Comparison of ENCODE assay signal across 27 mouse cellular contexts in genomic region chr11:98685642-98686041, GRCm38 (mm10). TPM values are rescaled to one million over a fixed set of nuclear protein-coding genes. Genes with fewer than 3 reads are reported as not detected.
DNase-seq lines count a peak whose midpoint lies in the region; ATAC-seq and TF ChIP-seq lines count a peak whose summit lies in the region.
"Had no signal": no experiment of that assay in that cellular context is flagged by ENCODE, and none has a peak within 500 bp of the region (broad histone marks: within the 10 kb centered on the region; RNA-seq: fewer than 3 reads in every experiment).

No protein-coding gene starts in this region.

- no peak for TF ChIP-seq CTCF in kidney, postnatal 0 days (IDR thresholded peaks at IDR 0.05; ENCODE audit: low read depth)

- no peak overlapping the region for H3K27ac ChIP-seq in kidney, embryonic 14.5 days (ENCODE audit: low read depth, low read length)
- peak overlapping the region; percentile 38; the same call in 1 of the 2 replicates for H3K27ac ChIP-seq in kidney, postnatal 0 days
- peak overlapping the region; percentile 18; the same call in 1 of the 2 replicates for H3K27ac ChIP-seq in liver, embryonic 13.5 days
- no peak overlapping the region for H3K27ac ChIP-seq in liver, embryonic 12.5 days
- H3K27ac ChIP-seq: embryonic facial prominence, embryonic 12.5 days; embryonic facial prominence, embryonic 15.5 days; gastrocnemius, adult 2 months; hindbrain, embryonic 12.5 days had no signal

- H3K27me3 ChIP-seq in kidney, embryonic 14.5 days (ENCODE audit: control insufficient read depth, insufficient read depth, low read length), result no peaks in the 10 kb centered on the region
- H3K27me3 ChIP-seq in kidney, postnatal 0 days (ENCODE audit: insufficient read depth, low read length), result no peaks in the 10 kb centered on the region
- H3K27me3 ChIP-seq in liver, embryonic 13.5 days, result no peaks in the 10 kb centered on the region
- no peaks in the 10 kb centered on the region for H3K27me3 ChIP-seq in liver, embryonic 12.5 days (replicated peaks)
- H3K27me3 ChIP-seq: embryonic facial prominence, embryonic 12.5 days; embryonic facial prominence, embryonic 15.5 days; hindbrain, embryonic 12.5 days had no signal

- H3K4me2 ChIP-seq in kidney, embryonic 14.5 days (replicated peaks; ENCODE audit: low read depth, low read length), result no peak overlapping the region; the same call in 1 of the 2 replicates
- H3K4me2 ChIP-seq in kidney, postnatal 0 days (ENCODE audit: low read length), result no peak overlapping the region
- no peak overlapping the region for H3K4me2 ChIP-seq in liver, embryonic 13.5 days
- H3K4me2 ChIP-seq in liver, embryonic 12.5 days, result no peak overlapping the region
- H3K4me2 ChIP-seq: embryonic facial prominence, embryonic 12.5 days; embryonic facial prominence, embryonic 15.5 days; heart, embryonic 11.5 days; hindbrain, embryonic 12.5 days had no signal

- no peak for ATAC-seq in kidney, embryonic 14.5 days (ENCODE audit: low FRiP score, low TSS enrichment)
- no peak for ATAC-seq in kidney, postnatal 0 days (replicated peaks; ENCODE audit: low FRiP score, low read depth)
- no peak for ATAC-seq in liver, embryonic 13.5 days (ENCODE audit: low read depth)
- ATAC-seq in liver, embryonic 12.5 days, result no peak
- ATAC-seq: activated CD4-positive, CD25-positive, alpha-beta regulatory T cell, adult 4 months; forebrain, embryonic 14.5 days; forebrain, postnatal 0 days had no signal

- H3K36me3 ChIP-seq in kidney, embryonic 14.5 days (ENCODE audit: control insufficient read depth, insufficient read depth, low read length), result peaks cover 50% of the 10 kb centered on the region
- H3K36me3 ChIP-seq in kidney, postnatal 0 days (ENCODE audit: insufficient read depth, low read length), result peaks cover 42% of the 10 kb centered on the region
- H3K36me3 ChIP-seq in liver, embryonic 13.5 days, result peaks cover 58% of the 10 kb centered on the region
- H3K36me3 ChIP-seq in liver, embryonic 12.5 days, result peaks cover 62% of the 10 kb centered on the region

- H3K4me3 ChIP-seq in kidney, embryonic 14.5 days (ENCODE audit: low read length), result no peak overlapping the region
- no peak overlapping the region for H3K4me3 ChIP-seq in kidney, postnatal 0 days (replicated peaks; ENCODE audit: low read depth, low read length)
- no peak overlapping the region for H3K4me3 ChIP-seq in liver, embryonic 13.5 days (replicated peaks)
- H3K4me3 ChIP-seq in liver, embryonic 12.5 days, result no peak overlapping the region
- H3K4me3 ChIP-seq: embryonic facial prominence, embryonic 12.5 days; embryonic facial prominence, embryonic 15.5 days; gastrocnemius, adult 2 months; hindbrain, embryonic 12.5 days had no signal

- peak; percentile 13 for DNase-seq in cerebellum, adult 9-10 months
- no peak for DNase-seq in cerebellum, adult 11-12 months
- peak; percentile 67 for DNase-seq in kidney, adult 9 months
- no peak for DNase-seq in kidney, postnatal 0 days (ENCODE audit: low spot score)
- DNase-seq in kidney, adult 8-10 months, result no peak
- DNase-seq in liver, embryonic 13.5 days, result no peak
- DNase-seq: adrenal gland, adult 8-10 months; adrenal gland, postnatal 25 days; cerebellum, adult 18-20 months; cerebellum, adult 9-11 months; forebrain, postnatal 0 days; gastrocnemius, adult 2 months; gastrocnemius, postnatal 14 days; heart, adult 11 months had no signal

- no peak overlapping the region for H3K9ac ChIP-seq in kidney, embryonic 14.5 days (ENCODE audit: low read depth, low read length)
- H3K9ac ChIP-seq in kidney, postnatal 0 days (ENCODE audit: low read depth, low read length), result no peak overlapping the region
- H3K9ac ChIP-seq in liver, embryonic 13.5 days, result no peak overlapping the region
- H3K9ac ChIP-seq in liver, embryonic 12.5 days, result no peak overlapping the region
- H3K9ac ChIP-seq: embryonic facial prominence, embryonic 12.5 days; embryonic facial prominence, embryonic 15.5 days; forebrain, postnatal 0 days; hindbrain, embryonic 12.5 days had no signal

- H3K4me1 ChIP-seq in kidney, embryonic 14.5 days (ENCODE audit: control insufficient read depth, insufficient read depth, low read length), result peaks cover 5% of the 10 kb centered on the region; the same call in 1 of the 2 replicates
- 0 out of 2 replicates have a peak, but pooled peaks cover 3% of the 10 kb centered on the region for H3K4me1 ChIP-seq in kidney, postnatal 0 days (replicated peaks; ENCODE audit: insufficient read depth, low read length)
- H3K4me1 ChIP-seq in liver, embryonic 13.5 days (replicated peaks), result peaks cover 41% of the 10 kb centered on the region
- H3K4me1 ChIP-seq in liver, embryonic 12.5 days, result peaks cover 25% of the 10 kb centered on the region

- WGBS in kidney, embryonic 14.5 days, result 90% methylated on average over 9 of the region's 9 CpGs
- WGBS in kidney, postnatal 0 days, result 88% methylated on average over 9 of the region's 9 CpGs
- 86% methylated on average over 9 of the region's 9 CpGs for WGBS in liver, embryonic 13.5 days (ENCODE audit: insufficient replicate concordance)
- 89% methylated on average over 9 of the region's 9 CpGs for WGBS in liver, embryonic 12.5 days (ENCODE audit: insufficient replicate concordance)

- H3K9me3 ChIP-seq in kidney, embryonic 14.5 days (ENCODE audit: control insufficient read depth, low read length), result no peaks in the 10 kb centered on the region
- no peaks in the 10 kb centered on the region for H3K9me3 ChIP-seq in kidney, postnatal 0 days (replicated peaks; ENCODE audit: low read length)
- H3K9me3 ChIP-seq in liver, embryonic 13.5 days (replicated peaks), result no peaks in the 10 kb centered on the region
- no peaks in the 10 kb centered on the region for H3K9me3 ChIP-seq in liver, embryonic 12.5 days (replicated peaks)
- H3K9me3 ChIP-seq: embryonic facial prominence, embryonic 12.5 days; embryonic facial prominence, embryonic 15.5 days; hindbrain, embryonic 12.5 days had no signal

RNA-seq across cellular contexts. Expression of gene Psmd3, which starts 3.3 kb away (rescaled TPM):
- 181 and 187 TPM in 2 replicates for polyA plus RNA-seq in kidney, embryonic 14.5 days (2014; fragmentation: Nextera tagmentation; extraction: Ambion mirVana)
- 234 and 259 TPM in 2 replicates for polyA plus RNA-seq in kidney, postnatal 0 days (2015; fragmentation: Nextera tagmentation; extraction: Ambion mirVana)
- 143 and 151 TPM in 2 replicates for polyA plus RNA-seq in liver, embryonic 13.5 days (2015; fragmentation: Nextera tagmentation; extraction: Ambion mirVana)
- polyA plus RNA-seq in liver, embryonic 12.5 days (2016; fragmentation: Nextera tagmentation; extraction: Ambion mirVana), result 201 and 202 TPM in 2 replicates

RNA-seq across cellular contexts. Expression of gene Csf3, which starts 15.4 kb away (rescaled TPM):
- polyA plus RNA-seq in kidney, embryonic 14.5 days (2014; fragmentation: Nextera tagmentation; extraction: Ambion mirVana), result not detected in 2 replicates
- polyA plus RNA-seq in kidney, postnatal 0 days (2015; fragmentation: Nextera tagmentation; extraction: Ambion mirVana), result 0.13 and 0.19 TPM in 2 replicates
- not detected in 2 replicates for polyA plus RNA-seq in liver, embryonic 13.5 days (2015; fragmentation: Nextera tagmentation; extraction: Ambion mirVana)
- polyA plus RNA-seq in liver, embryonic 12.5 days (2016; fragmentation: Nextera tagmentation; extraction: Ambion mirVana), result not detected in 2 replicates
- polyA plus RNA-seq: activated CD4-positive, CD25-positive, alpha-beta regulatory T cell, adult 4 months; brain, embryonic 14.5 days; embryonic facial prominence, embryonic 12.5 days; forebrain, embryonic 11.5 days; forebrain, embryonic 14.5 days; forebrain, postnatal 0 days; frontal cortex, adult 2 months; heart, embryonic 11.5 days; heart, embryonic 14.5 days; heart, postnatal 0 days; hindbrain, embryonic 12.5 days had no signal

RNA-seq across cellular contexts. Expression of gene Gsdma, which starts 21.5 kb away (rescaled TPM):
- 0.16 TPM in 1 of 2 replicates, not detected in the other for polyA plus RNA-seq in kidney, embryonic 14.5 days (2014; fragmentation: Nextera tagmentation; extraction: Ambion mirVana)
- polyA plus RNA-seq in kidney, postnatal 0 days (2015; fragmentation: Nextera tagmentation; extraction: Ambion mirVana), result 0.21 TPM in 1 of 2 replicates, not detected in the other
- not detected in 2 replicates for polyA plus RNA-seq in liver, embryonic 13.5 days (2015; fragmentation: Nextera tagmentation; extraction: Ambion mirVana)
- not detected in 2 replicates for polyA plus RNA-seq in liver, embryonic 12.5 days (2016; fragmentation: Nextera tagmentation; extraction: Ambion mirVana)
- polyA plus RNA-seq: brain, embryonic 14.5 days; forebrain, embryonic 11.5 days; forebrain, embryonic 14.5 days; heart, embryonic 11.5 days; heart, embryonic 14.5 days; heart, postnatal 0 days; hindbrain, embryonic 12.5 days had no signal

RNA-seq across cellular contexts. Expression of gene Gsdma2, which starts 39.1 kb away (rescaled TPM):
- polyA plus RNA-seq in kidney, embryonic 14.5 days (2014; fragmentation: Nextera tagmentation; extraction: Ambion mirVana), result not detected in 2 replicates
- polyA plus RNA-seq in kidney, postnatal 0 days (2015; fragmentation: Nextera tagmentation; extraction: Ambion mirVana), result not detected in 2 replicates
- not detected in 2 replicates for polyA plus RNA-seq in liver, embryonic 13.5 days (2015; fragmentation: Nextera tagmentation; extraction: Ambion mirVana)
- polyA plus RNA-seq in liver, embryonic 12.5 days (2016; fragmentation: Nextera tagmentation; extraction: Ambion mirVana), result not detected in 2 replicates
- polyA plus RNA-seq: activated CD4-positive, CD25-positive, alpha-beta regulatory T cell, adult 4 months; brain, embryonic 14.5 days; embryonic facial prominence, embryonic 12.5 days; embryonic facial prominence, embryonic 15.5 days; forebrain, embryonic 11.5 days; forebrain, embryonic 14.5 days; frontal cortex, adult 2 months; heart, embryonic 11.5 days; heart, embryonic 14.5 days; heart, postnatal 0 days; hindbrain, embryonic 12.5 days had no signal

RNA-seq across cellular contexts. Expression of gene Med24, which starts 43.6 kb away (rescaled TPM):
- polyA plus RNA-seq in kidney, embryonic 14.5 days (2014; fragmentation: Nextera tagmentation; extraction: Ambion mirVana), result 39.5 and 59.1 TPM in 2 replicates
- polyA plus RNA-seq in kidney, postnatal 0 days (2015; fragmentation: Nextera tagmentation; extraction: Ambion mirVana), result 38.3 and 41.2 TPM in 2 replicates
- polyA plus RNA-seq in liver, embryonic 13.5 days (2015; fragmentation: Nextera tagmentation; extraction: Ambion mirVana), result 27.6 and 36.0 TPM in 2 replicates
- 42.0 and 43.7 TPM in 2 replicates for polyA plus RNA-seq in liver, embryonic 12.5 days (2016; fragmentation: Nextera tagmentation; extraction: Ambion mirVana)

Comparison
In these comparisons a context has a peak if more than half of its experiments do, and no peak if none do; other contexts are left out.
1. DNase-seq: peak in cerebellum, adult 9-10 months (single experiment) and kidney, adult 9 months (single experiment); none in cerebellum, adult 11-12 months (single experiment), kidney, postnatal 0 days (single experiment), kidney, adult 8-10 months (0 of 2) and liver, embryonic 13.5 days (single experiment).
2. H3K27ac ChIP-seq: peak in kidney, postnatal 0 days (single experiment) and liver, embryonic 13.5 days (single experiment); none in kidney, embryonic 14.5 days (single experiment) and liver, embryonic 12.5 days (single experiment).